Mouse (Mus musculus): ENCODE measurements around the gene Grip1. TPM values are rescaled to one million over a fixed set of nuclear protein-coding genes. Genes with fewer than 3 reads are reported as not detected.

Gene Grip1
- polyA plus RNA-seq, 1 experiment from 2014 or later: 1.8 TPM

DNA sequence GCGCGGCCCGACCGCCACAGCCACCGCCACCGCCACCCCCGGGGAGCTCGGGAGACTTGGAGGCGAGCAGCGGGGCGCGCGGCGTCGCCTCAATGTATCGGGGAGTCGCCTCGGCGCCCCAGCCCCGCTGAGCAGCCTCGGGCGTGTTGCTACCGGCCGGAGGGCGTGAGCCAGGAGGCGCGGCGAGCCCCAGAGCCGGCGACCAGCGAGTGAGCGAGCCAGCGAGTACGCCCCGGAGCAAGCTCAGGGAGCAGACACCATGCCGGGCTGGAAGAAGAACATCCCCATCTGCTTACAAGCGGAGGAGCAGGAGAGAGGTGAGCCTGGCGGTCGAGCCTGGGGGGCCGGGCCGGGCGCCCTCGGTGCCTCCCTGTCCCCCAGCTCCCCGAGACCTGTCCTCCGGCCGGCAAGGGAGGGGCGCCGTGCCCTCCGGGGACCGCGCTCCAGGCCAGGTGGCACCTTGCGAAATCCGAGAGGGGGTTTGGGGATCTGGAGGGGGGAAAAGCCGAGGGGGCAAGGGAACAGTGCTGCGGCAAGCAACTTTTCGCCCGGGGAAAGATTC is 557 bp downstream of the Grip1 start:
- under 1% methylated on average over 50 of the region's 57 CpGs for WGBS
- no peaks in the 10 kb centered on the region for H3K9me3 ChIP-seq (ENCODE audit: control insufficient read depth, low read length)
- no peaks in the 10 kb centered on the region for H3K36me3 ChIP-seq (ENCODE audit: control insufficient read depth, insufficient read depth, low read length)
- H3K4me2 ChIP-seq (ENCODE audit: low read depth, low read length): peak overlapping the region; percentile 98
- peak overlapping the region; percentile 74 for H3K4me3 ChIP-seq (ENCODE audit: low read length)
- peak overlapping the region; percentile 72 for H3K9ac ChIP-seq (ENCODE audit: low read length)
- peak; percentile 80 for ATAC-seq (ENCODE audit: low read depth)
- H3K27me3 ChIP-seq (ENCODE audit: control insufficient read depth, insufficient read depth, low read depth, low read length): peaks cover 9% of the 10 kb centered on the region; the same call in 1 of the 2 replicates
- peak overlapping the region; percentile 57 for H3K27ac ChIP-seq (ENCODE audit: low read length)
- peaks cover 8% of the 10 kb centered on the region for H3K4me1 ChIP-seq (replicated peaks; ENCODE audit: control insufficient read depth, insufficient read depth, low read length)

DNA sequence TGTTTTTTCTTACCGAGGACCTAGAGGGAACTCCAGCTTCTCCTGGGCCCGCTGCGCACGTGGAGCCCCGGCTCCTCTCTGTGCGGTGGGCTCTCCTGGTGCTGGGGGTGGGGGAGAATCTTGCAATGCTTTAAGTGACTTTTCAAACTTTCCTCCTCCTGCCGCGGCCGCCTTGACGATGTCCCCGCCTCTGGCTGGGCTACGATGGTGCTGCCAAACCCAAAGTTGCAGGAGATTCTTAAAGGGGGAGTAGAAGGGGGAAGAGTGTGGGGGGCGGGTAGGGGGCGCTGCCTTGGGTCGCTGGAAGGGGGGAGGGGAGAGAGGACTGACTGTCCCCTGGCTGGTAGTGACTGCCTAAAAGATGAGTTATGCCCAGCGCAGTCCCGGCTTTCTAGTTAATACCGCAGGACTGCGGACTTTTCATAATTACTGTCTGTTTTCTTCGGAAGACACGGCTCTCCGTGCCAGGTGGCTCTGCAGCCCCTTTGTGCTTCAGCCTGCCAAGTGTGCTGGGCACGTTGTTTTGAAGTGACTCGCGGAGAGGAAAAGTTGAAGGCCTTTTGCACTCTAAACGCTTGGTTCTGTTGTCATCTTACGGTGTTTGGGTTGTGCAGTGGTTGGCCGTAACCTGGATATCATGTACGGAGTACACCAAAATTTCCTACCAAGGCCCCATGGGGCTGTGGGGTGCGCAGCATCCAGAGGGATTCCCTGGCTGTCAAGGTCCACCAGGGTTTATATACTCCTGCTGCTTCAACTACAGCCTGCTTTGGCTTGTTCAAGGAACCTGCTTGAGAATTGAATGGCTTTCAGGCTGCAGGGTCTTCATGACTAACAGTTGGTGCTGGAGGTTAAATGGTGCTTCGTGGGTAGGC is 1.3 kb downstream of the Grip1 start:
- no peaks in the 10 kb centered on the region for H3K9me3 ChIP-seq (ENCODE audit: control insufficient read depth, low read length)
- under 1% methylated on average over 31 of the region's 31 CpGs for WGBS
- peak overlapping the region; percentile 72 for H3K9ac ChIP-seq (ENCODE audit: low read length)
- no peaks in the 10 kb centered on the region for H3K36me3 ChIP-seq (ENCODE audit: control insufficient read depth, insufficient read depth, low read length)
- no peak overlapping the region for H3K27ac ChIP-seq (ENCODE audit: low read length)
- H3K4me1 ChIP-seq (replicated peaks; ENCODE audit: control insufficient read depth, insufficient read depth, low read length): peaks cover 8% of the 10 kb centered on the region
- ATAC-seq (ENCODE audit: low read depth): 0 out of 2 replicates have a peak, but pooled peaks have one; percentile 27
- H3K27me3 ChIP-seq (ENCODE audit: control insufficient read depth, insufficient read depth, low read depth, low read length): peaks cover 9% of the 10 kb centered on the region; the same call in 1 of the 2 replicates
- peak overlapping the region; percentile 74 for H3K4me3 ChIP-seq (ENCODE audit: low read length)
- peak overlapping the region; percentile 98 for H3K4me2 ChIP-seq (ENCODE audit: low read depth, low read length)

DNA sequence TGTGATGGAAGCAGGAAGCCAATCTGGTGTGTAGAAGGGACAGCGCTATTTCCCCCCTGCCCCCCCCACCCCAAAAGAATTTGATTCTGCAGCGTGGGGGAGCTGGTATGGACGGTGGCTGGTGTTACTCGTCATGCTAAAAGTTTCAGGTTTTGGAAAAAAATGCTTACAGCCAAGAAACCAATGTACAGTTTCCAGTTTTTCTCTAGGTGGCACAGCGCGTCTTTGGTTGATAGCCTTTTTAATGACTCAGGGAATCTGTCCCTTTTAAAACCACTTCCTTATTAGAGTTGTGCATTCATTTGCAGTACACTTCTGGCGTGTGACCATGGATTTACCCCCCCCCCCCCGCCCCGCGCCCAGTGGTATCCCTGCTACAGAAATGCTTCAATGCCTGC is 1.9 kb downstream of the Grip1 start:
- H3K4me3 ChIP-seq (ENCODE audit: low read length): peak overlapping the region; percentile 74
- peak overlapping the region; percentile 98 for H3K4me2 ChIP-seq (ENCODE audit: low read depth, low read length)
- WGBS: 13% methylated on average over 10 of the region's 10 CpGs
- peaks cover 9% of the 10 kb centered on the region; the same call in 1 of the 2 replicates for H3K27me3 ChIP-seq (ENCODE audit: control insufficient read depth, insufficient read depth, low read depth, low read length)
- H3K36me3 ChIP-seq (ENCODE audit: control insufficient read depth, insufficient read depth, low read length): no peaks in the 10 kb centered on the region
- H3K27ac ChIP-seq (ENCODE audit: low read length): no peak overlapping the region
- H3K9ac ChIP-seq (ENCODE audit: low read length): peak overlapping the region; percentile 72
- H3K4me1 ChIP-seq (replicated peaks; ENCODE audit: control insufficient read depth, insufficient read depth, low read length): peaks cover 8% of the 10 kb centered on the region
- no peak for ATAC-seq (ENCODE audit: low read depth)
- H3K9me3 ChIP-seq (ENCODE audit: control insufficient read depth, low read length): no peaks in the 10 kb centered on the region

DNA sequence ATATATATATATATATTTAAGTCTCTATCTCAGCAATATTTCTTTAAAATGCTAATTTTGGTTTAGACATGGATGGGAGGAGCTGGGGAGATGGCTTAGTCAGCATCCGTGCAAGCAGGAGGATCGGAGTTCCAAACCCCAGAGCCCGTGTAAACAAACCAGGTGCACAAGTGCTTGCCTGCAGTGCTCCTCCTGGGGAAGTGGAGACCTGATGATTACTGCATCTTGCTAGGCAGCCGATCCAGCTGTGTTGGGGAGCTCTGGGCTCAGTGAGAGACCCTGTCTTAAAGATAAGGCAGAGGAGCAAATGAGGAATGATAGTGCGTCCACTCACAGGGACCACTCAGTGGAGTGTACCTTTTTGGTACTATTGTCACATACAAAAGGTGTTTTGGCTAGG is 3.5 kb downstream of the Grip1 start:
- peaks cover 9% of the 10 kb centered on the region; the same call in 1 of the 2 replicates for H3K27me3 ChIP-seq (ENCODE audit: control insufficient read depth, insufficient read depth, low read depth, low read length)

DNA sequence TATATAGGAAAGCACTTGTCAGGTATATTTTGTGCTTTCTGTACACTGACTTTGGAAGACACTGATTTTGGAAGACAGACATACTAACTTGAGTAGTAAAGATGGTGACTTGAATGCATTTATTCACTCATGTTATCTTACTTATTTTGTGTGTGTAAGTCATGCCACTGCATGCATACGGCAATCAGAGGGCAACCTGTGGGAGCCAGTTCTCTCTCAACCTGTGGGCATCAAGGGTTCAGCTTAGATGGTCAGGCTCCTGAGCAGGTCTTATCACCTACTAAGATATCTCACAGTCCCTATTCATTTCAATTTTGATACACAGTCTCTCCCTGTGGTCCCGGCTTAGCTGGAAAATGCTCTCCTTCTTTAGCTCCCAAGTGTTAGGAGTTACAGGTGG is 5.4 kb downstream of the Grip1 start:
- Histone ChIP-seq H3K4me1 (replicated peaks; ENCODE audit: control insufficient read depth, insufficient read depth, low read length) (peaks cover 8% of the 10 kb centered on the region), H3K4me3 (ENCODE audit: low read length) (no peak overlapping the region), H3K9ac (ENCODE audit: low read length) (no peak overlapping the region), H3K4me2 (ENCODE audit: low read depth, low read length) (no peak overlapping the region), H3K36me3 (ENCODE audit: control insufficient read depth, insufficient read depth, low read length) (no peaks in the 10 kb centered on the region), H3K9me3 (ENCODE audit: control insufficient read depth, low read length) (no peaks in the 10 kb centered on the region), H3K27ac (ENCODE audit: low read length) (no peak overlapping the region), H3K27me3 (ENCODE audit: control insufficient read depth, insufficient read depth, low read depth, low read length) (peaks cover 9% of the 10 kb centered on the region; the same call in 1 of the 2 replicates)
- no peak for ATAC-seq (ENCODE audit: low read depth)
- 93% methylated on average over 2 of the region's 2 CpGs for WGBS

More for the DNA sequence above, 3.5 kb downstream of the Grip1 start:
- Histone ChIP-seq H3K4me2 (ENCODE audit: low read depth, low read length) (no peak overlapping the region), H3K36me3 (ENCODE audit: control insufficient read depth, insufficient read depth, low read length) (no peaks in the 10 kb centered on the region), H3K9me3 (ENCODE audit: control insufficient read depth, low read length) (no peaks in the 10 kb centered on the region), H3K4me1 (replicated peaks; ENCODE audit: control insufficient read depth, insufficient read depth, low read length) (peaks cover 8% of the 10 kb centered on the region), H3K27ac (ENCODE audit: low read length) (no peak overlapping the region), H3K9ac (ENCODE audit: low read length) (no peak overlapping the region), H3K4me3 (ENCODE audit: low read length) (no peak overlapping the region)
- no peak for ATAC-seq (ENCODE audit: low read depth)
- WGBS: 68% methylated on average over 5 of the region's 5 CpGs

DNA sequence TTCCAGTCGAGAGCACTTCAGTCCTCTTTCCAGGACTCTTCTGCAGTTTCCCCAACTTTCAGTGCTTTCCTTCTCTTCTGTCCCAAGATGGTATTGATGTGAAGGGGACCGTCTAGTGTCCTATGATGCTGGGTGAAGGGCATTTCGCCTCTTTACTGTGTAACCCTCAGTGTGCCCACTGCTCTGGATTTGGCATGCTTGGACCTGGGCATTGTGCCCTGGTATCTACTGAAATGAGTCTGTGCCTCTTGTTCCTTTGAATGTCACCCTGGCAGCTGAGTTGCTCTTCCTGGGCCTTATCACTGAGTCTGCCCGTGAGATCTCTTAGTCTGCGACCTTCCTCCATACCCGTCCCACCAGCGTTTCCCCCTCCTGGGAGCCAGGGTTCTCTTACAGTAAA is 9.7 kb downstream of the Grip1 start:
- no peak overlapping the region for H3K27ac ChIP-seq (ENCODE audit: low read length)
- 70% methylated on average over 7 of the region's 7 CpGs for WGBS
- no peaks in the 10 kb centered on the region for H3K27me3 ChIP-seq (ENCODE audit: control insufficient read depth, insufficient read depth, low read depth, low read length)
- no peak overlapping the region for H3K4me3 ChIP-seq (ENCODE audit: low read length)
- no peaks in the 10 kb centered on the region for H3K4me1 ChIP-seq (replicated peaks; ENCODE audit: control insufficient read depth, insufficient read depth, low read length)
- H3K9me3 ChIP-seq (ENCODE audit: control insufficient read depth, low read length): no peaks in the 10 kb centered on the region
- no peak overlapping the region for H3K9ac ChIP-seq (ENCODE audit: low read length)
- H3K4me2 ChIP-seq (ENCODE audit: low read depth, low read length): no peak overlapping the region
- H3K36me3 ChIP-seq (ENCODE audit: control insufficient read depth, insufficient read depth, low read length): no peaks in the 10 kb centered on the region
- no peak for ATAC-seq (ENCODE audit: low read depth)

DNA sequence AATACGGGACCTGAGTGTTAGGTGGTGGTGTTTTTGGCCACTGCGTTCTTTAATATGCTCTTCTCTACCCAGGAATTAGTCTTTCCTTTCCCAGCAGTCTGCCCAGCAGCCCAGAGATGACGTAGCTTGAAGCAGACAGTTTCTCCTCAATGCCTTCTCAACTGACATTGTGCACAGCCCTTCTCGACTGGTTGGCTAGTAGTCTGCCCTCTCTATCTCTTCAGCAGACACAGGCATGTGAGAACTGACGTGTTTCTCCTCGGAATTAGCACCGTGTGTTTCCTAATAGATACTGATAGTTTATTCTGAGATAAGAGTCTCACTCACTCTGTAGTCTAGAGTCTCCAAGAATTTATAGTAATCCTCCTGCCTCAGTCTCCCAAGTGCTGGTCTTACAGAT is 10.2 kb downstream of the Grip1 start:
- WGBS: 46% methylated on average over 7 of the region's 7 CpGs
- no peaks in the 10 kb centered on the region for H3K36me3 ChIP-seq (ENCODE audit: control insufficient read depth, insufficient read depth, low read length)
- H3K9me3 ChIP-seq (ENCODE audit: control insufficient read depth, low read length): no peaks in the 10 kb centered on the region
- no peak overlapping the region for H3K9ac ChIP-seq (ENCODE audit: low read length)
- no peak for ATAC-seq (ENCODE audit: low read depth)
- H3K27me3 ChIP-seq (ENCODE audit: control insufficient read depth, insufficient read depth, low read depth, low read length): no peaks in the 10 kb centered on the region
- no peak overlapping the region for H3K27ac ChIP-seq (ENCODE audit: low read length)
- H3K4me3 ChIP-seq (ENCODE audit: low read length): no peak overlapping the region
- no peaks in the 10 kb centered on the region for H3K4me1 ChIP-seq (replicated peaks; ENCODE audit: control insufficient read depth, insufficient read depth, low read length)
- H3K4me2 ChIP-seq (ENCODE audit: low read depth, low read length): no peak overlapping the region

DNA sequence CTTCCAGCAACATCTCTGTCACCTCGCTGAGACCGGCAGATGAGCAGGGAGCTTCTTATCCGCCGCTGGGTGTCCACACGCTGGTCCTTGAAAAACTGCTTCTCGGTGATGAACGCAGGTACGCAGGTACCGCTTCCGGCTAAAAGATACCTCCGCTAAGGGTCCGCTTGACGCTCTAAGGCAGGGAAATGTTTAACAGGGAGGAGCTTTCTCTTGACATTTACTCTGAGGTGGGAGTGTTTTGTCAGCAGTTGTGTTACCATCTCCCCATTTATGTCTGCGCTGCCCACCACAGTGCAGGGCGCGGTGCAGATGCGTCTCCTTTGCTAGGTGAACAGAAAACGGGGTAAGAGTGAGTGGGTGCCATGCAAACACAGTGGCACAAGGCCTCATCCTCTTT is 14.3 kb downstream of the Grip1 start:
- WGBS: 78% methylated on average over 18 of the region's 18 CpGs
- no peak overlapping the region for H3K9ac ChIP-seq (ENCODE audit: low read length)
- no peaks in the 10 kb centered on the region for H3K9me3 ChIP-seq (ENCODE audit: control insufficient read depth, low read length)
- no peaks in the 10 kb centered on the region for H3K36me3 ChIP-seq (ENCODE audit: control insufficient read depth, insufficient read depth, low read length)
- no peaks in the 10 kb centered on the region for H3K27me3 ChIP-seq (ENCODE audit: control insufficient read depth, insufficient read depth, low read depth, low read length)
- no peak for ATAC-seq (ENCODE audit: low read depth)
- H3K4me3 ChIP-seq (ENCODE audit: low read length): no peak overlapping the region
- no peak overlapping the region for H3K4me2 ChIP-seq (ENCODE audit: low read depth, low read length)
- no peaks in the 10 kb centered on the region for H3K4me1 ChIP-seq (replicated peaks; ENCODE audit: control insufficient read depth, insufficient read depth, low read length)
- H3K27ac ChIP-seq (ENCODE audit: low read length): no peak overlapping the region

DNA sequence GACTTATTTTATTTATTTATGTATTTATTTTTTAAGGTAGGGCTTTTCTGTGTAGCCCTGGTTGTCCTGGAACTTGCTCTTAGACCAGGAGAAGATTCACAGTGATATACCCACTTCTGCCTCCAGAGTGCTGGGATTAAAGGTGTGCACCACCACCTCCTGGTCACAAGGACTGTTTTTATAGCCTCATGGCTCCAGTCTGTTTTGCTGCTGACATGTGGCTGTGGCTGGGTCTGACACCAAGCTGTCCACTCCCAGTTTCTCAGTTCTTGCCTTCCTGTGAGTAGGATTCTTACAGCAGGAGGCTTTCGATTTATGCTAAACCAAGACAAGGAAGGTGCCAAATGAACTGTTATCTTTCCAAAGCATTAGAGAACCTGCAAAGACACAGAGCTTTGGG is 16.5 kb downstream of the Grip1 start:
- no peak for ATAC-seq (ENCODE audit: low read depth)
- no peak overlapping the region for H3K4me2 ChIP-seq (ENCODE audit: low read depth, low read length)
- WGBS: 87% methylated on average over 1 of the region's 1 CpGs
- H3K4me3 ChIP-seq (ENCODE audit: low read length): no peak overlapping the region
- no peaks in the 10 kb centered on the region for H3K36me3 ChIP-seq (ENCODE audit: control insufficient read depth, insufficient read depth, low read length)
- H3K27me3 ChIP-seq (ENCODE audit: control insufficient read depth, insufficient read depth, low read depth, low read length): no peaks in the 10 kb centered on the region
- no peaks in the 10 kb centered on the region for H3K4me1 ChIP-seq (replicated peaks; ENCODE audit: control insufficient read depth, insufficient read depth, low read length)
- no peak overlapping the region for H3K27ac ChIP-seq (ENCODE audit: low read length)
- H3K9ac ChIP-seq (ENCODE audit: low read length): no peak overlapping the region
- no peaks in the 10 kb centered on the region for H3K9me3 ChIP-seq (ENCODE audit: control insufficient read depth, low read length)
